Mouse (Mus musculus): ENCODE measurements around the gene A530016L24Rik. TPM values are rescaled to one million over a fixed set of nuclear protein-coding genes. Genes with fewer than 3 reads are reported as not detected.
A peak's percentile ranks its signal among the peaks of the same experiment; 100 is the strongest.

A530016L24Rik gene
- 0.30 and 0.36 TPM in 2 replicates for polyA plus RNA-seq (2015; fragmentation: Nextera tagmentation; extraction: Ambion mirVana)

GRCm38 (mm10) chr12:112489134-112489533 lies at the start of gene A530016L24Rik:
Gene A530016L24Rik, plus strand, starts transcription at chr12:112489448.
- H3K27me3 ChIP-seq (replicated peaks), result no peaks in the 10 kb centered on the region
- H3K9me3 ChIP-seq, result no peaks in the 10 kb centered on the region
- H3K9ac ChIP-seq, result no peak within 1 kb of the TSS
- no peak within 1 kb of the TSS for H3K4me3 ChIP-seq (replicated peaks)
- no peaks in the 10 kb centered on the region for H3K36me3 ChIP-seq
- 85% methylated on average over 8 of the region's 8 CpGs for WGBS
- ATAC-seq, result no peak
- H3K4me2 ChIP-seq (replicated peaks), result no peak within 1 kb of the TSS
- H3K27ac ChIP-seq, result no peak within 1 kb of the TSS
- H3K4me1 ChIP-seq (replicated peaks), result peaks cover 18% of the 10 kb centered on the region

GRCm38 (mm10) chr12:112439993-112440392 lies 49.3 kb upstream of the A530016L24Rik start:
- no peak overlapping the region for H3K9ac ChIP-seq
- H3K4me1 ChIP-seq (replicated peaks), result peaks cover 9% of the 10 kb centered on the region
- no peak overlapping the region for H3K4me3 ChIP-seq (replicated peaks)
- H3K27ac ChIP-seq, result no peak overlapping the region
- 48% methylated on average over 1 of the region's 1 CpGs for WGBS
- H3K27me3 ChIP-seq (replicated peaks), result no peaks in the 10 kb centered on the region
- H3K36me3 ChIP-seq, result no peaks in the 10 kb centered on the region
- no peak overlapping the region for H3K4me2 ChIP-seq (replicated peaks)
- no peak for ATAC-seq
- no peaks in the 10 kb centered on the region for H3K9me3 ChIP-seq

GRCm38 (mm10) chr12:112449144-112449827 lies 40.0 kb upstream of the A530016L24Rik start:
- no peaks in the 10 kb centered on the region for H3K27me3 ChIP-seq (replicated peaks)
- no peak overlapping the region for H3K4me3 ChIP-seq (replicated peaks)
- peak overlapping the region; percentile 48; the same call in 1 of the 2 replicates for H3K27ac ChIP-seq
- no peak overlapping the region for H3K9ac ChIP-seq
- no peaks in the 10 kb centered on the region for H3K36me3 ChIP-seq
- 0 out of 2 replicates have a peak, but pooled peaks cover 3% of the 10 kb centered on the region for H3K4me1 ChIP-seq (replicated peaks)
- ATAC-seq, result no peak
- 43% methylated on average over 18 of the region's 18 CpGs for WGBS
- no peak overlapping the region for H3K4me2 ChIP-seq (replicated peaks)
- no peaks in the 10 kb centered on the region for H3K9me3 ChIP-seq

GRCm38 (mm10) chr12:112449828-112450180 lies 39.4 kb upstream of the A530016L24Rik start:
- no peaks in the 10 kb centered on the region for H3K36me3 ChIP-seq
- 52% methylated on average over 8 of the region's 8 CpGs for WGBS
- no peak overlapping the region for H3K9ac ChIP-seq
- H3K4me1 ChIP-seq (replicated peaks), result 0 out of 2 replicates have a peak, but pooled peaks cover 3% of the 10 kb centered on the region
- ATAC-seq, result no peak
- no peaks in the 10 kb centered on the region for H3K9me3 ChIP-seq
- peak overlapping the region; percentile 48; the same call in 1 of the 2 replicates for H3K27ac ChIP-seq
- no peak overlapping the region for H3K4me2 ChIP-seq (replicated peaks)
- no peak overlapping the region for H3K4me3 ChIP-seq (replicated peaks)
- H3K27me3 ChIP-seq (replicated peaks), result no peaks in the 10 kb centered on the region

- H3K27me3 ChIP-seq (replicated peaks), result no peaks in the 10 kb centered on the region
- 30% methylated on average over 6 of the region's 6 CpGs for WGBS
- 0 out of 2 replicates have a peak, but pooled peaks cover 3% of the 10 kb centered on the region for H3K4me1 ChIP-seq (replicated peaks)
- no peak overlapping the region for H3K4me2 ChIP-seq (replicated peaks)
- H3K9me3 ChIP-seq, result no peaks in the 10 kb centered on the region
- no peak overlapping the region for H3K9ac ChIP-seq
- no peak overlapping the region for H3K27ac ChIP-seq
- H3K4me3 ChIP-seq (replicated peaks), result no peak overlapping the region
- H3K36me3 ChIP-seq, result no peaks in the 10 kb centered on the region
- ATAC-seq, result no peak
These were observed 38.4 kb upstream of the A530016L24Rik start for GRCm38 (mm10) chr12:112450883-112451282.

- Histone ChIP-seq H3K4me3 (replicated peaks) (no peak overlapping the region), H3K27me3 (replicated peaks) (no peaks in the 10 kb centered on the region), H3K9me3 (no peaks in the 10 kb centered on the region), H3K36me3 (no peaks in the 10 kb centered on the region), H3K9ac (no peak overlapping the region), H3K4me1 (replicated peaks) (0 out of 2 replicates have a peak, but pooled peaks cover 3% of the 10 kb centered on the region), H3K27ac (no peak overlapping the region), H3K4me2 (replicated peaks) (no peak overlapping the region)
- ATAC-seq, result no peak
- 76% methylated on average over 1 of the region's 1 CpGs for whole genome bisulfite sequencing
These were observed 37.9 kb upstream of the A530016L24Rik start for GRCm38 (mm10) chr12:112451381-112451780.

- H3K27me3 ChIP-seq (replicated peaks), result no peaks in the 10 kb centered on the region
- WGBS, result 86% methylated on average over 9 of the region's 9 CpGs
- no peak overlapping the region for H3K4me2 ChIP-seq (replicated peaks)
- no peaks in the 10 kb centered on the region for H3K36me3 ChIP-seq
- H3K9ac ChIP-seq, result no peak overlapping the region
- no peak overlapping the region for H3K27ac ChIP-seq
- no peak for ATAC-seq
- no peak overlapping the region for H3K4me3 ChIP-seq (replicated peaks)
- 0 out of 2 replicates have a peak, but pooled peaks cover 3% of the 10 kb centered on the region for H3K4me1 ChIP-seq (replicated peaks)
- no peaks in the 10 kb centered on the region for H3K9me3 ChIP-seq
These were observed 37.4 kb upstream of the A530016L24Rik start for GRCm38 (mm10) chr12:112451826-112452225.

GRCm38 (mm10) chr12:112456144-112456713 lies 33.0 kb upstream of the A530016L24Rik start:
- H3K9me3 ChIP-seq, result no peaks in the 10 kb centered on the region

GRCm38 (mm10) chr12:112457839-112458238 lies 31.4 kb upstream of the A530016L24Rik start:
- Histone ChIP-seq H3K4me2 (replicated peaks) (no peak overlapping the region), H3K9me3 (no peaks in the 10 kb centered on the region), H3K4me3 (replicated peaks) (no peak overlapping the region), H3K4me1 (replicated peaks) (peaks cover 4% of the 10 kb centered on the region; the same call in 1 of the 2 replicates), H3K27me3 (replicated peaks) (no peaks in the 10 kb centered on the region), H3K36me3 (no peaks in the 10 kb centered on the region), H3K9ac (no peak overlapping the region), H3K27ac (no peak overlapping the region)
- 56% methylated on average over 4 of the region's 4 CpGs for WGBS
- ATAC-seq, result no peak

More at GRCm38 (mm10) chr12:112456144-112456713, 33.0 kb upstream of the A530016L24Rik start:
- Histone ChIP-seq H3K27ac (no peak overlapping the region), H3K4me3 (replicated peaks) (no peak overlapping the region), H3K9ac (no peak overlapping the region), H3K36me3 (no peaks in the 10 kb centered on the region), H3K4me1 (replicated peaks) (no peaks in the 10 kb centered on the region), H3K27me3 (replicated peaks) (no peaks in the 10 kb centered on the region), H3K4me2 (replicated peaks) (no peak overlapping the region)
- no peak for ATAC-seq
- WGBS, result 66% methylated on average over 6 of the region's 6 CpGs

- Histone ChIP-seq H3K36me3 (no peaks in the 10 kb centered on the region), H3K9me3 (no peaks in the 10 kb centered on the region), H3K27me3 (replicated peaks) (no peaks in the 10 kb centered on the region), H3K4me3 (replicated peaks) (no peak overlapping the region), H3K4me1 (replicated peaks) (peaks cover 12% of the 10 kb centered on the region; the same call in 1 of the 2 replicates), H3K9ac (no peak overlapping the region), H3K27ac (no peak overlapping the region), H3K4me2 (replicated peaks) (no peak overlapping the region)
- WGBS, result 30% methylated on average over 12 of the region's 12 CpGs
- ATAC-seq, result no peak
These were observed 26.8 kb upstream of the A530016L24Rik start for GRCm38 (mm10) chr12:112462423-112462822.

- WGBS, result 66% methylated on average over 4 of the region's 4 CpGs
- no peak overlapping the region for H3K27ac ChIP-seq
- no peak overlapping the region for H3K4me3 ChIP-seq (replicated peaks)
- H3K9me3 ChIP-seq, result no peaks in the 10 kb centered on the region
- no peak for ATAC-seq
- no peaks in the 10 kb centered on the region for H3K27me3 ChIP-seq (replicated peaks)
- H3K4me2 ChIP-seq (replicated peaks), result no peak overlapping the region
- peaks cover 12% of the 10 kb centered on the region; the same call in 1 of the 2 replicates for H3K4me1 ChIP-seq (replicated peaks)
- H3K9ac ChIP-seq, result no peak overlapping the region
- H3K36me3 ChIP-seq, result no peaks in the 10 kb centered on the region
These were observed 26.0 kb upstream of the A530016L24Rik start for GRCm38 (mm10) chr12:112463209-112463608.

- peaks cover 12% of the 10 kb centered on the region; the same call in 1 of the 2 replicates for H3K4me1 ChIP-seq (replicated peaks)
- no peak overlapping the region for H3K27ac ChIP-seq
- no peak overlapping the region for H3K4me3 ChIP-seq (replicated peaks)
- H3K27me3 ChIP-seq (replicated peaks), result no peaks in the 10 kb centered on the region
- no peak overlapping the region for H3K4me2 ChIP-seq (replicated peaks)
- WGBS, result 72% methylated on average over 3 of the region's 3 CpGs
- ATAC-seq, result no peak
- H3K9ac ChIP-seq, result no peak overlapping the region
- H3K36me3 ChIP-seq, result no peaks in the 10 kb centered on the region
- no peaks in the 10 kb centered on the region for H3K9me3 ChIP-seq
These were observed 25.4 kb upstream of the A530016L24Rik start for GRCm38 (mm10) chr12:112463750-112464444.
